17 mouse cellular contexts compared by ENCODE assay signal in genomic region chr4:40821303-40822023, GRCm38 (mm10). TPM values are rescaled to one million over a fixed set of nuclear protein-coding genes. Genes with fewer than 3 reads are reported as not detected.
DNase-seq lines count a peak whose midpoint lies in the region; ATAC-seq and TF ChIP-seq lines count a peak whose summit lies in the region.
"Had no signal": no experiment of that assay in that cellular context is flagged by ENCODE, and none has a peak within 500 bp of the region (broad histone marks: within the 10 kb centered on the region; RNA-seq: fewer than 3 reads in every experiment).

No protein-coding gene starts in this region.

- H3K9me3 ChIP-seq in heart, embryonic 16.5 days (replicated peaks; ENCODE audit: control insufficient read depth, low read length), result no peaks in the 10 kb centered on the region
- H3K9me3 ChIP-seq in liver, postnatal 0 days (ENCODE audit: low read length), result no peaks in the 10 kb centered on the region
- H3K9me3 ChIP-seq in hindbrain, embryonic 12.5 days (replicated peaks), result no peaks in the 10 kb centered on the region
- H3K9me3 ChIP-seq: forebrain, embryonic 12.5 days; midbrain, embryonic 13.5 days; neural tube, embryonic 12.5 days had no signal

- no peak for TF ChIP-seq POLR2A in lung, adult 2 months (IDR thresholded peaks at IDR 0.05; ENCODE audit: borderline replicate concordance, extremely low read depth, low read depth, low read length)

- H3K4me2 ChIP-seq in heart, embryonic 16.5 days (ENCODE audit: low read depth, low read length), result no peak overlapping the region
- no peak overlapping the region for H3K4me2 ChIP-seq in liver, postnatal 0 days (ENCODE audit: low read depth, low read length)
- no peak overlapping the region for H3K4me2 ChIP-seq in hindbrain, embryonic 12.5 days (replicated peaks)
- H3K4me2 ChIP-seq: forebrain, embryonic 12.5 days; midbrain, embryonic 13.5 days; neural tube, embryonic 12.5 days had no signal

- peak overlapping the region; percentile 84 for H3K27ac ChIP-seq in heart, embryonic 16.5 days (ENCODE audit: low read length)
- no peak overlapping the region for H3K27ac ChIP-seq in liver, postnatal 0 days (ENCODE audit: low read depth)
- H3K27ac ChIP-seq in hindbrain, embryonic 12.5 days, result no peak overlapping the region
- H3K27ac ChIP-seq: forebrain, embryonic 12.5 days; macrophage; midbrain, embryonic 13.5 days; neural tube, embryonic 12.5 days had no signal

- peaks cover 66% of the 10 kb centered on the region for H3K4me1 ChIP-seq in heart, embryonic 16.5 days (ENCODE audit: control insufficient read depth, insufficient read depth, low read length)
- peaks cover 16% of the 10 kb centered on the region for H3K4me1 ChIP-seq in lung, adult 2 months (ENCODE audit: control insufficient read depth, insufficient read depth, low read length)
- H3K4me1 ChIP-seq in liver, postnatal 0 days (ENCODE audit: insufficient read depth), result peaks cover 23% of the 10 kb centered on the region
- no peaks in the 10 kb centered on the region for H3K4me1 ChIP-seq in hindbrain, embryonic 12.5 days
- H3K4me1 ChIP-seq: forebrain, embryonic 12.5 days; neural tube, embryonic 12.5 days had no signal

- no peaks in the 10 kb centered on the region for H3K27me3 ChIP-seq in heart, embryonic 16.5 days (ENCODE audit: control insufficient read depth, insufficient read depth, low read length)
- no peaks in the 10 kb centered on the region for H3K27me3 ChIP-seq in liver, postnatal 0 days (ENCODE audit: insufficient read depth, low read length)
- no peaks in the 10 kb centered on the region for H3K27me3 ChIP-seq in hindbrain, embryonic 12.5 days
- H3K27me3 ChIP-seq: forebrain, embryonic 12.5 days; midbrain, embryonic 13.5 days; neural tube, embryonic 12.5 days had no signal

- H3K9ac ChIP-seq in heart, embryonic 16.5 days (ENCODE audit: low read length), result no peak overlapping the region
- H3K9ac ChIP-seq in liver, postnatal 0 days (replicated peaks), result no peak overlapping the region
- H3K9ac ChIP-seq in hindbrain, embryonic 12.5 days, result no peak overlapping the region
- H3K9ac ChIP-seq: forebrain, embryonic 12.5 days; midbrain, embryonic 13.5 days; neural tube, embryonic 12.5 days had no signal

- no peak for DNase-seq in frontal cortex, postnatal 14 days (ENCODE audit: low spot score in 2 of 2)
- DNase-seq in heart, postnatal 36 days, result no peak
- DNase-seq in lung, postnatal 25 days (ENCODE audit: low spot score), result peak; percentile 31
- no peak for DNase-seq in lung, adult 2 months
- DNase-seq in liver, postnatal 0 days, result no peak
- DNase-seq: adrenal gland, postnatal 10 days; cerebellum, adult 8-10 months; kidney, postnatal 25 days; right cerebral cortex, postnatal 25 days; thymus, postnatal 4 days had no signal

- peak; percentile 21 for TF ChIP-seq EP300 in liver, postnatal 0 days (IDR thresholded peaks at IDR 0.05; ENCODE audit: low read depth)

- intact Hi-C loops in heart, postnatal 36 days (cut with DNase I), result loop anchor here (2.0 kb wide), 1 partner anchor 31 kb away; no protein-coding TSS in a partner anchor

- no peak overlapping the region for H3K4me3 ChIP-seq in heart, embryonic 16.5 days (ENCODE audit: low read length)
- H3K4me3 ChIP-seq in lung, adult 2 months (replicated peaks; ENCODE audit: extremely low read depth, low read depth, low read length), result no peak overlapping the region
- H3K4me3 ChIP-seq in liver, postnatal 0 days (ENCODE audit: low read depth, low read length), result no peak overlapping the region
- H3K4me3 ChIP-seq in hindbrain, embryonic 12.5 days, result no peak overlapping the region
- H3K4me3 ChIP-seq: forebrain, embryonic 12.5 days; midbrain, embryonic 13.5 days; neural tube, embryonic 12.5 days had no signal

- peak; percentile 47; the same call in 1 of the 2 replicates for ATAC-seq in frontal cortex, adult (ENCODE audit: low TSS enrichment)
- no peak for ATAC-seq in heart, embryonic 16.5 days (replicated peaks; ENCODE audit: extremely low read depth, insufficient read depth, low FRiP score)
- no peak for ATAC-seq in liver, postnatal 0 days
- no peak for ATAC-seq in hindbrain, embryonic 12.5 days (ENCODE audit: low FRiP score)
- ATAC-seq: midbrain, embryonic 13.5 days had no signal

- H3K36me3 ChIP-seq in heart, embryonic 16.5 days (ENCODE audit: control insufficient read depth, insufficient read depth), result peaks cover 35% of the 10 kb centered on the region
- H3K36me3 ChIP-seq in liver, postnatal 0 days (replicated peaks; ENCODE audit: insufficient read depth, low read length), result peaks cover 80% of the 10 kb centered on the region
- H3K36me3 ChIP-seq in hindbrain, embryonic 12.5 days, result no peaks in the 10 kb centered on the region
- H3K36me3 ChIP-seq: forebrain, embryonic 12.5 days; midbrain, embryonic 13.5 days had no signal

- no peak for TF ChIP-seq CTCF in lung, adult 2 months (IDR thresholded peaks at IDR 0.05; ENCODE audit: insufficient read depth, low read length)
- no peak for TF ChIP-seq CTCF in liver, postnatal 0 days (IDR thresholded peaks at IDR 0.05; ENCODE audit: low read depth)

- 64% methylated on average over 8 of the region's 8 CpGs for WGBS in heart, embryonic 16.5 days
- WGBS in lung, adult 2 months, result 58% methylated on average over 8 of the region's 8 CpGs
- 75% methylated on average over 8 of the region's 8 CpGs for WGBS in liver, postnatal 0 days (ENCODE audit: insufficient replicate concordance)
- 91% methylated on average over 8 of the region's 8 CpGs for WGBS in hindbrain, embryonic 12.5 days

RNA-seq across cellular contexts. Expression of gene B4galt1, which starts 32.3 kb away (rescaled TPM):
- 54.5 and 61.5 TPM in 2 replicates for polyA plus RNA-seq in heart, embryonic 16.5 days (2015; fragmentation: Nextera tagmentation; extraction: Ambion mirVana)
- total RNA-seq in heart, postnatal 36 days (2021), result 10 to 100 TPM; 62.1 to 69.1 TPM
- polyA plus RNA-seq in lung, adult 2 months (2012; rRNA removed), result 44.6 and 47.7 TPM in 2 replicates
- polyA plus RNA-seq in liver, postnatal 0 days (2015; fragmentation: Nextera tagmentation; extraction: Ambion mirVana), result 26.4 and 30.2 TPM in 2 replicates
- polyA plus RNA-seq in hindbrain, embryonic 12.5 days (2016; fragmentation: Nextera tagmentation; extraction: Ambion mirVana), result 20.3 and 21.5 TPM in 2 replicates
